Mouse (Mus musculus) hindbrain, embryonic 11.5 days (tissue): ENCODE measurements around the gene Idi2. TPM values are rescaled to one million over a fixed set of nuclear protein-coding genes. Genes with fewer than 3 reads are reported as not detected.
A peak's percentile ranks its signal among the peaks of the same experiment; 100 is the strongest.
"Not testable (repeated sequence)": the region's sequence is repeated elsewhere in the genome, so short reads cannot be mapped to it uniquely, and the experiment has no call there.

Experiments used
- ATAC-seq: fragments of 200-750 bp; cut with Nextera tagmentation; 2 replicates; pipeline ENCODE4 v1.8.0; 2017; ENCODE audit warnings: mild to moderate bottlenecking, moderate TSS enrichment, moderate library complexity; ENCODE audit not compliant: low FRiP score
- DNase-seq: peaks from one replicate; pipeline ENCODE4 v3.0.0-alpha.2; 2015; ENCODE audit warnings: low spot score
- H3K27ac ChIP-seq: fragments of 300-500 bp; sonication (generic); 2 replicates; pipeline ENCODE4 v1.5.1; 2014; ENCODE audit warnings: mild to moderate bottlenecking, low read depth, low read length
- H3K27me3 ChIP-seq: fragments of 300-500 bp; sonication (generic); 2 replicates; pipeline ENCODE4 v1.6.1; 2014; ENCODE audit warnings: mild to moderate bottlenecking, low read length, moderate library complexity, mixed read lengths; ENCODE audit not compliant: control insufficient read depth, insufficient read depth
- H3K36me3 ChIP-seq: fragments of 300-500 bp; sonication (generic); 2 replicates; pipeline ENCODE4 v1.6.1; 2014; ENCODE audit warnings: mild to moderate bottlenecking, low read length, moderate library complexity, mixed read lengths; ENCODE audit not compliant: control insufficient read depth, insufficient read depth
- H3K4me1 ChIP-seq: fragments of 300-500 bp; sonication (generic); replicated peaks from 2 replicates; pipeline ENCODE4 v1.6.1; 2014; ENCODE audit warnings: low read length, mixed read lengths; ENCODE audit not compliant: control insufficient read depth, insufficient read depth
- H3K4me2 ChIP-seq: fragments of 300-500 bp; sonication (generic); replicated peaks from 2 replicates; pipeline ENCODE4 v1.6.1; 2014; ENCODE audit warnings: mild to moderate bottlenecking, low read depth, low read length
- H3K4me3 ChIP-seq: fragments of 300-500 bp; sonication (generic); 2 replicates; pipeline ENCODE4 v1.5.1; 2014; ENCODE audit warnings: low read depth, low read length
- H3K9ac ChIP-seq: fragments of 300-500 bp; sonication (generic); 2 replicates; pipeline ENCODE4 v1.6.1; 2014; ENCODE audit warnings: low read depth, low read length
- H3K9me3 ChIP-seq: fragments of 300-500 bp; sonication (generic); 2 replicates; pipeline ENCODE4 v1.6.1; 2016; ENCODE audit warnings: low read length; ENCODE audit not compliant: control insufficient read depth
- WGBS: fragments of 180-500 bp; shearing (Covaris S2); extraction: QIAGEN DNeasy Blood & Tissue Kit; methylation state at CpG from one replicate; pipeline ENCODE4 v1.1.7; 2014; 5-methylcytosine and 5-hydroxymethylcytosine counted together
- polyA plus RNA-seq: library from polyadenylated mRNA; unstranded; fragments of >200 nt; fragmentation: Nextera tagmentation; extraction: Ambion mirVana; gene quantifications from 2 replicates; pipeline ENCODE4 v1.2.1, GENCODE M21; 2014

Gene Idi2
- polyA plus RNA-seq, 1 experiment from 2014 or later = not detected

DNA sequence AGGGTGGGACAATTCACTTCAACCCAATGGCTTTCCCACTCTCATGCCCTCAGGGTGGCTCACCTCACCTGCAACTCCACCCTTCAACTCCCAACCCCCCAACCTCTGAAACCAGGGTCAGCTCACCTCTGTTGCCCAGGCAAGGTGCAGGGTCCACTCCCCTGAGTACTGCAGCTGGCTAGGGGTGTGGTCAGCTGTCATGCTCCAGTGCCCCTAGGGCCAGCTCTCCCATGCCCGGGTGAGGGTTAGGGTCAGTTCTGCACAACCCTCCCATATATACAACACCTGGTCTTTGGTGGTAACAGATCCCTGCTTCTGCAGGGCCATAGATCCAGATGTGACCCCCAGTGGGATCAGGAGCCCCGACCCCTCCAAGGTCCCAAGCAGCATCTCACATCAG is 2.5 kb downstream of the Idi2 start:
- H3K4me1 ChIP-seq, H3K9ac ChIP-seq, H3K27me3 ChIP-seq, H3K9me3 ChIP-seq, DNase-seq, H3K27ac ChIP-seq, ATAC-seq, H3K4me2 ChIP-seq, H3K36me3 ChIP-seq, H3K4me3 ChIP-seq: not testable (repeated sequence)
- WGBS = 78% methylated on average over 1 of the region's 2 CpGs

DNA sequence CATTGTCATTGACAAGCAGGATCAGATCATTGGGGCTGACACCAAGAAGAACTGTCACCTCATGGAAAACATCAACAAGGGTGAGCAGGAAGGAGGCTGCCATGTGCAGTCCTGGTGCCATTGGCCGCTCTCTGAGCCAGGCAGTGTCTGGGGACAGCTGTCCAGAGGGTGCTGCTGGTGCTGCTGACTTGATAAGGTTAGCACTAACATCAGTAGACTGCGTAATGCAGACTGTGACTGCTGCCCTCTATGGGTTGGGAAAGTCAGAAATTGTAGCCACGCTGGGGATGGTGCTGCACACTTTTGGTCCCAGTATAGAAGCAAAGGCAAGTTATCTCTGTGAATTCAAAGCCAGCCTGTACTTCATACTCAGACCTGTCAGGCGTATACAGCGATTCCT is 4.2 kb downstream of the Idi2 start:
- not testable (repeated sequence) for DNase-seq, H3K9ac ChIP-seq, H3K4me2 ChIP-seq, H3K9me3 ChIP-seq, H3K36me3 ChIP-seq, H3K4me1 ChIP-seq, H3K27ac ChIP-seq, H3K4me3 ChIP-seq, H3K27me3 ChIP-seq, ATAC-seq
- WGBS = no CpG with 5 or more reads among the region's 5 CpGs

DNA sequence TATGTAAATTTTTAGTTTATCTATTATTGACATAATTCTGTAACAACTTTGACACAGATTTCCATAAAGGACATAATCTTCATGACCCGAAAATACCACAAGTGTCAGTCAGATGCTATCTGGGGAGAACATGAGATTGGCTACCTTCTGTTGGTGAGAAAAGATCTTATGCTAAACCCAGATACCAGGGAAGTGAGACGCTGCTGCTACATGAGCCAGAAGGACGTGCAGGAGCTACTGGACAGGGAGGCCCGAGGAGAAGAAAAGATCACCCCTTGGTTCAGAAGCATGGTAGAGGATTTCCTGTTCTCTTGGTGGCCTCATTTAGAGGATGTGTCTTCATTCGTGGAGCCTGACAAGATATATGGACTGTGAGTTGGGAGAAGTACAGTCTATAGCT is 6.4 kb downstream of the Idi2 start:
- H3K36me3 ChIP-seq, H3K4me2 ChIP-seq, H3K4me3 ChIP-seq, H3K9ac ChIP-seq, ATAC-seq, H3K27me3 ChIP-seq, H3K9me3 ChIP-seq, H3K4me1 ChIP-seq, DNase-seq, H3K27ac ChIP-seq: not testable (repeated sequence)
- 80% methylated on average over 1 of the region's 5 CpGs for WGBS

DNA sequence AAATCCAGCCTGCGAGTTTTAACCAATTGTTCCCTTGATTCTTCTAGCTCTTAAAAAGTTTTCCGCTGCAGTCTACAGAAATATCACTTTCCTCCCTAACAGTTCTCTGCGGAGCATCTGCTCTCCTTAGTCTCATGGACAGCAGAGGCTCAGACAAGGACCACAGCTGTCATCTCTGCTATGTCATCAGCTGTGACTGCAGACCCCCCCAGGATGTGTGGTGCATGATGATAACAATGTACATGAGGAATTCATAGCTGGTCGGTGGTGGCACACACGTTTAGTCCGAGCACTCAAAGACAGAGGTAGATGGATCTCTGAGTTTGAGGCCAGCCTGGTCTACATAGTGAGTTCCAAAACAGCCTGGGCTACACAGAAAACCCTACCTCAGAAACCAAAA is 6.9 kb downstream of the Idi2 start:
- H3K9me3 ChIP-seq, H3K4me1 ChIP-seq, H3K4me2 ChIP-seq, H3K4me3 ChIP-seq, H3K27ac ChIP-seq, H3K27me3 ChIP-seq, H3K36me3 ChIP-seq, H3K9ac ChIP-seq, DNase-seq, ATAC-seq: not testable (repeated sequence)
- WGBS = 84% methylated on average over 5 of the region's 6 CpGs

DNA sequence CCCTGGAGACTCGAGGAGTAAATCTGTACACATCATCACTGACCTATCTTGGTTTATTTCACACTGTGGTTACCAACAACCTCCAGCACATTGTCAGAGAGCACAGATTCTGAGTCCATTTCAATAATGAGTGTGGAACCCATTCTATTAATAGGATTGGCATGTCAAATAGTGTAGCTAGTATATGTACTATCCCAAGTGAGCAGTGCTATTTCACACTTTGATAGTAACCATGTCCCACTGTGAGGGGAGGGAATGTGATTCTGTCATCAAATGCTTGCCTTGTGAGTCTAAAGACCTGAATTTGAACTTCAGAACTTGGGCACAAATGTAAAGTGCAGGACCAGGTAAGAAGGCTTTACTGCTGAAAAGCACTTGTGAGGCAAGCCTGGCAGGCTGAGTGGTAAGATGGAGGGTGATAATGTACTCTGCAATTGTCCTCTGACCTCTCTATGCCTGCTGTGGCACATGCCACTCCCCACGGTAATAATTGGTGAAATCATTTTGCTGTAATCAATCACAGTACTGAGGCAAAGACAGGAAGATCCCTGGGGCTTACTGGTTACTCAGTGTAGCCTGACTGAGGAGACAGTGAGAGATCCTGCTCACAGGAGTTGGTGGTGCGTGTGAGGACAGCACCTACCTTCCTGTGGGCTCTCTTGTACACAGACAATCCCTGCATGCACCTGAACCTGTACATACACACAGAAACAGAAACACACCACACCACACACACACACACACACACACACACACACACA is 8.6 kb downstream of the Idi2 start:
- H3K9me3 ChIP-seq, H3K36me3 ChIP-seq, H3K9ac ChIP-seq, H3K4me2 ChIP-seq, H3K4me1 ChIP-seq, H3K27ac ChIP-seq, H3K4me3 ChIP-seq, H3K27me3 ChIP-seq, DNase-seq: not testable (repeated sequence)
- WGBS = 59% methylated on average over 3 of the region's 3 CpGs
- peak; percentile 45; the same call in 1 of the 2 replicates for ATAC-seq

DNA sequence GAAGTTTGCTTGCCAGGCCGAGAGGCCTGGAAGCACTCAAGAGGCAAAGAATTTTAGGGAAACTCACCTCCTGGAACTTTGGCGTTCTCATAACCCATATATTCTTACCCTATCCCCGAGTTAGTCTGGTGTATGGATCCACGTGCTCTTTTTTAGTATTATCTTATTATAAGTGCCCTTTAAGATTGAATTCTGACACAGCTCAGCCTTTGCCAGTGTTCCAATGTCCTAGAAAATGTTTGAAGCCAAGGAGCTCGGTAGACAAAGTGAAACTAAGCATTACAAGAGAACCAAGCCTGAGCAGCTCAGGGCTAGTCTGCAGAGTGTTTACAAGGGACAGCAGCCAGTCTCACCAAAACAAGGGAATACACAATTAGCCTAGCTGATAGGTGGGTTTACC is 9.6 kb downstream of the Idi2 start:
- H3K4me3 ChIP-seq, H3K4me1 ChIP-seq, H3K9ac ChIP-seq, H3K27ac ChIP-seq, DNase-seq, H3K4me2 ChIP-seq, H3K27me3 ChIP-seq, H3K36me3 ChIP-seq, H3K9me3 ChIP-seq, ATAC-seq: not testable (repeated sequence)
- 34% methylated on average over 5 of the region's 5 CpGs for WGBS

DNA sequence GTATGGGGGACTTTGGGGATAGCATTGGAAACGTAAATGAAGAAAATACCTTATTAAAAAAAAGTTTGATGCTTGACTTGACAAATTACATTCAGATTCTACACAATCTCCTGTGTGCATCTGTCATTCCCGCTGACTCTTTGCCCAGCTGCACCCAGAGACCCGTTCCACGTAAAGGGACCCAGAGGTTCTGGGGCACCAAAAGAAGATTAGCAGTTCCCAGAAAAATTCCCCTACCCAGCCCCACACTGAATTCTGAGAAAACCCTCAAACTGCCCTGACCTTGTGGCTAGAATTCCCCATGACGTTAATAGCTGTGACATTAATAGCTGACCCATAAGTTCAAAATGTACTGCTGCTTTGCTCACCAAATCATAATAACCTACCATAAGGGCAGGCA is 12.6 kb downstream of the Idi2 start:
- H3K4me2 ChIP-seq = no peak overlapping the region
- H3K4me3 ChIP-seq = no peak overlapping the region
- H3K9me3 ChIP-seq = no peaks in the 10 kb centered on the region
- ATAC-seq (no peak), DNase-seq (no peak)
- no peaks in the 10 kb centered on the region for H3K27me3 ChIP-seq
- H3K36me3 ChIP-seq = no peaks in the 10 kb centered on the region
- WGBS = 92% methylated on average over 5 of the region's 5 CpGs
- no peaks in the 10 kb centered on the region for H3K4me1 ChIP-seq
- no peak overlapping the region for H3K9ac ChIP-seq
- no peak overlapping the region for H3K27ac ChIP-seq

DNA sequence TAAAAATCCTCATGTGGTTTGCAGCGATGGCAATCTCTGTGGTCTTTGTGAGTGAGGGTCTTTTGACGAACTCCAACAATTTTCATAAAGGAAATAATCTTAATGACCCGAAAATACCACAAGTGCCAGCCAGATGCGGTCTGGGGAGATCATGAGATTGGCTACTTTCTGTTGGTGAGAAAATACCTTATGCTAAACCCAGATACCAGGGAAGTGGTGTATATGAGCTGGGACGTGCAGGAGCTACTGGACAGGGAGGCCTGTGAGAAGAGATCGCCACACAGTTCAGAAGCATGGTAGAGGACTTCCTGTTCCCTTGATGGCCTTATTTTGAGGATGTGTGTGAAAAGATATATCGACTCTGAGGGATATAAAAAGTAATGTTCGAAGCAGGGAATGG is 15.1 kb downstream of the Idi2 start:
- no peaks in the 10 kb centered on the region for H3K36me3 ChIP-seq

DNA sequence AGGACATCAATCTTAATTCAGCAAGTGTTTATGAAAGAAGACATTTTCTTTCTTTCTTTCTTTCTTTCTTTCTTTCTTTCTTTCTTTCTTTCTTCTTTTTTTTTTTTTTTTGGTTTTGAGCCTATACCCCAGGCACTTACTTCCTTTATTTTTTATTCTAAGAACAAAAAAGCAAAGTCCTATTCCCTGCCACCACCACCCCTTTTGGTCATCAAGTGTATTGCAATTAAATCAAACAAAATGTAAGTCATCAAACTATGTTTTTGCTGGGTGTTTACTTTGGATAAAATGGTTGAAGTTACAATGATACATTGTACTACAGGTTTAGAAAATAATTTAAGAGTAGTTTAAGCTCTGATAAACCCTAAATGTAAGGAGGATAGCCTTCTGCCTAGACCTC is 19.7 kb downstream of the Idi2 start:
- DNase-seq = no peak
- H3K36me3 ChIP-seq = peaks cover 7% of the 10 kb centered on the region; the same call in 1 of the 2 replicates

More for the DNA sequence above, 15.1 kb downstream of the Idi2 start:
- Histone ChIP-seq H3K27me3 (no peaks in the 10 kb centered on the region), H3K27ac (no peak overlapping the region), H3K4me1 (no peaks in the 10 kb centered on the region), H3K9me3 (no peaks in the 10 kb centered on the region), H3K4me2 (no peak overlapping the region), H3K9ac (no peak overlapping the region), H3K4me3 (no peak overlapping the region)
- ATAC-seq (no peak), DNase-seq (no peak)
- 89% methylated on average over 8 of the region's 8 CpGs for WGBS

More for the DNA sequence above, 19.7 kb downstream of the Idi2 start:
- no peaks in the 10 kb centered on the region for H3K9me3 ChIP-seq
- no peak for ATAC-seq
- H3K4me3 ChIP-seq = no peak overlapping the region
- H3K9ac ChIP-seq = no peak overlapping the region
- no peaks in the 10 kb centered on the region for H3K27me3 ChIP-seq
- no peaks in the 10 kb centered on the region for H3K4me1 ChIP-seq
- no peak overlapping the region for H3K27ac ChIP-seq
- H3K4me2 ChIP-seq = no peak overlapping the region
